Mouse (Mus musculus): ENCODE data around the gene Robo3.

GRCm38 (mm10) chr9:37412989-37413388, 20.1 kb downstream of the Robo3 start:
- TF ChIP-seq CTCF (IDR thresholded peaks at IDR 0.05; ENCODE audit: insufficient read depth, low read depth, low read length) (no peak), POLR2A (IDR thresholded peaks at IDR 0.05; ENCODE audit: insufficient read depth, low read depth, low read length) (no peak)
